Mouse (Mus musculus) CD4-positive naive resting alpha-beta T cell, adult 57 days (primary cell): ENCODE measurements around the gene Camsap3. TPM values are rescaled to one million over a fixed set of nuclear protein-coding genes. Genes with fewer than 3 reads are reported as not detected.

Experiments used
- total RNA-seq: library from RNA; stranded (reverse); gene quantifications from one replicate; pipeline ENCODE4 v1.2.4, GENCODE M21; 2023

Gene Camsap3
- total RNA-seq, result not detected

GRCm38 (mm10) chr8:3586993-3587390 is at the start of gene Camsap3:
TSS of gene Camsap3 (plus strand) at chr8:3587293.

GRCm38 (mm10) chr8:3567641-3568371 is 19.3 kb upstream of the Camsap3 start, which contains the start of gene C330021F23Rik:
TSS of gene C330021F23Rik (plus strand) at chr8:3567990.

GRCm38 (mm10) chr8:3621199-3621970 is 34.3 kb downstream of the Camsap3 start, which contains the start of the genes Xab2 and Pet100:
TSS of gene Xab2 (minus strand) at chr8:3621316.
TSS of gene Pet100 (plus strand) at chr8:3621548.

GRCm38 (mm10) chr8:3625445-3625844 is 38.4 kb downstream of the Camsap3 start, which contains the start of gene Pcp2:
TSS of gene Pcp2 (minus strand) at chr8:3625545.

GRCm38 (mm10) chr8:3630647-3631477 is 43.8 kb downstream of the Camsap3 start, which contains the start of gene Stxbp2:
TSS of gene Stxbp2 (plus strand) at chr8:3630955.

GRCm38 (mm10) chr8:3655526-3655925 is 68.4 kb downstream of the Camsap3 start, which contains the start of gene Retn:
TSS of gene Retn (plus strand) at chr8:3655770.

Other genes with a start within 250 kb of the Camsap3 start
- gene A430078G23Rik, start 233.9 kb upstream of the Camsap3 start, total RNA-seq, result 290 TPM
- gene Arhgef18, start 194.3 kb upstream of the Camsap3 start, total RNA-seq, result 296 TPM
- 0.65 TPM for gene Pex11g, start 119.6 kb upstream of the Camsap3 start, total RNA-seq
- 5.4 TPM for gene Tex45, start 116.4 kb upstream of the Camsap3 start, total RNA-seq
- 6.4 TPM for gene Zfp358, start 94.2 kb upstream of the Camsap3 start, total RNA-seq
- 81.8 TPM for gene Mcoln1, start 86.8 kb upstream of the Camsap3 start, total RNA-seq
- gene Pnpla6, start 71.9 kb upstream of the Camsap3 start, total RNA-seq, result 52.8 TPM
- not detected for gene C330021F23Rik, start 19.3 kb upstream of the Camsap3 start, total RNA-seq
- gene Xab2, start 34.0 kb downstream of the Camsap3 start, total RNA-seq, result 91.9 TPM
- gene Pet100, start 34.3 kb downstream of the Camsap3 start, total RNA-seq, result 50.7 TPM
- not detected for gene Pcp2, start 38.3 kb downstream of the Camsap3 start, total RNA-seq
- gene Stxbp2, start 43.7 kb downstream of the Camsap3 start, total RNA-seq, result 199 TPM
- not detected for gene Retn, start 68.5 kb downstream of the Camsap3 start, total RNA-seq
- 0.53 TPM for gene Mcemp1, start 78.5 kb downstream of the Camsap3 start, total RNA-seq
- gene Fcor, start 85.1 kb downstream of the Camsap3 start, total RNA-seq, result not detected
- gene Trappc5, start 89.0 kb downstream of the Camsap3 start, total RNA-seq, result 13.7 TPM
- gene Fcer2a, start 106.9 kb downstream of the Camsap3 start, total RNA-seq, result 15.8 TPM
- not detected for gene Clec4g, start 133.4 kb downstream of the Camsap3 start, total RNA-seq
- 0.68 TPM for gene Cd209a, start 161.7 kb downstream of the Camsap3 start, total RNA-seq